Mouse (Mus musculus): Measurements from ENCODE around the gene Lpp.

Lpp gene

GRCm38 (mm10) chr16:24930621-24931020 is 537.3 kb downstream of the Lpp start:
- no peak for DNase-seq (ENCODE audit: low spot score in 2 of 2)

GRCm38 (mm10) chr16:24932816-24933215 is 539.5 kb downstream of the Lpp start:
- no peak for DNase-seq (ENCODE audit: low spot score in 2 of 2)

- DNase-seq (ENCODE audit: low spot score in 2 of 2), result no peak
Measured at GRCm38 (mm10) chr16:24933691-24934090, 540.4 kb downstream of the Lpp start.

- DNase-seq (ENCODE audit: low spot score in 2 of 2), result no peak
Measured at GRCm38 (mm10) chr16:24941306-24942160, 548.2 kb downstream of the Lpp start.

- DNase-seq (ENCODE audit: low spot score in 2 of 2), result no peak
Measured at GRCm38 (mm10) chr16:24943486-24944261, 550.4 kb downstream of the Lpp start.

- no peak for DNase-seq (ENCODE audit: low spot score in 2 of 2)
Measured at GRCm38 (mm10) chr16:24946356-24946755, 553.0 kb downstream of the Lpp start.

GRCm38 (mm10) chr16:24947485-24947884 is 554.2 kb downstream of the Lpp start:
- DNase-seq (ENCODE audit: low spot score in 2 of 2), result no peak

- DNase-seq (ENCODE audit: low spot score in 2 of 2), result no peak
Measured at GRCm38 (mm10) chr16:24948091-24948690, 554.9 kb downstream of the Lpp start.

GRCm38 (mm10) chr16:24949265-24949664 is 556.0 kb downstream of the Lpp start:
- DNase-seq (ENCODE audit: low spot score in 2 of 2), result no peak

- no peak for DNase-seq (ENCODE audit: low spot score in 2 of 2)
Measured at GRCm38 (mm10) chr16:24950112-24950743, 556.9 kb downstream of the Lpp start.

- DNase-seq (ENCODE audit: low spot score in 2 of 2), result no peak
Measured at GRCm38 (mm10) chr16:24951909-24952308, 558.6 kb downstream of the Lpp start.

- no peak for DNase-seq (ENCODE audit: low spot score in 2 of 2)
Measured at GRCm38 (mm10) chr16:24955054-24955453, 561.7 kb downstream of the Lpp start.

- no peak for DNase-seq (ENCODE audit: low spot score in 2 of 2)
Measured at GRCm38 (mm10) chr16:24958661-24959060, 565.4 kb downstream of the Lpp start.

GRCm38 (mm10) chr16:24960901-24961806 is 567.8 kb downstream of the Lpp start:
- peak; percentile 23 to 30 for DNase-seq (ENCODE audit: low spot score in 2 of 2)

- DNase-seq (ENCODE audit: low spot score in 2 of 2), result no peak
Measured at GRCm38 (mm10) chr16:24964311-24964710, 571.0 kb downstream of the Lpp start.

GRCm38 (mm10) chr16:24965091-24965490 is 571.8 kb downstream of the Lpp start:
- DNase-seq (ENCODE audit: low spot score in 2 of 2), result no peak

GRCm38 (mm10) chr16:24966460-24966859 is 573.2 kb downstream of the Lpp start:
- peak in 1 of 2 experiments; percentile 19 for DNase-seq (ENCODE audit: low spot score in 2 of 2)

- no peak for DNase-seq (ENCODE audit: low spot score in 2 of 2)
Measured at GRCm38 (mm10) chr16:24973009-24973631, 579.8 kb downstream of the Lpp start.

- no peak for DNase-seq (ENCODE audit: low spot score in 2 of 2)
Measured at GRCm38 (mm10) chr16:24977771-24978170, 584.5 kb downstream of the Lpp start.

- no peak for DNase-seq (ENCODE audit: low spot score in 2 of 2)
Measured at GRCm38 (mm10) chr16:24978226-24978625, 584.9 kb downstream of the Lpp start.

Measured in left cerebral cortex, adult 9 months (tissue).